In genomic region chr5:146921224-146921623, GRCm38 (mm10) we compare ENCODE assay signal across 13 mouse cellular contexts. TPM values are rescaled to one million over a fixed set of nuclear protein-coding genes. Genes with fewer than 3 reads are reported as not detected.
A peak's percentile ranks its signal among the peaks of the same experiment; 100 is the strongest.
DNase-seq lines count a peak whose midpoint lies in the region; ATAC-seq lines count a peak whose summit lies in the region.
"Had no signal": no experiment of that assay in that cellular context is flagged by ENCODE, and none has a peak within 500 bp of the region (broad histone marks: within the 10 kb centered on the region; RNA-seq: fewer than 3 reads in every experiment).

No protein-coding gene starts in this region.

- H3K9ac ChIP-seq in kidney, embryonic 16.5 days (replicated peaks; ENCODE audit: low read length): no peak overlapping the region
- no peak overlapping the region for H3K9ac ChIP-seq in forebrain, embryonic 15.5 days (replicated peaks)
- no peak overlapping the region for H3K9ac ChIP-seq in hindbrain, embryonic 15.5 days
- H3K9ac ChIP-seq: heart, embryonic 15.5 days; intestine, embryonic 15.5 days had no signal

- H3K27me3 ChIP-seq in kidney, embryonic 16.5 days (ENCODE audit: insufficient read depth, low read length): peaks cover 4% of the 10 kb centered on the region; the same call in 1 of the 2 replicates
- H3K27me3 ChIP-seq in forebrain, embryonic 15.5 days: peaks cover 6% of the 10 kb centered on the region; the same call in 1 of the 2 replicates
- no peaks in the 10 kb centered on the region for H3K27me3 ChIP-seq in hindbrain, embryonic 15.5 days
- H3K27me3 ChIP-seq: heart, embryonic 15.5 days; intestine, embryonic 15.5 days had no signal

- 26% methylated on average over 8 of the region's 8 CpGs for WGBS in kidney, embryonic 16.5 days
- WGBS in forebrain, embryonic 15.5 days: 70% methylated on average over 8 of the region's 8 CpGs
- 39% methylated on average over 8 of the region's 8 CpGs for WGBS in hindbrain, embryonic 15.5 days

- H3K36me3 ChIP-seq in kidney, embryonic 16.5 days (ENCODE audit: insufficient read depth, low read length): no peaks in the 10 kb centered on the region
- H3K36me3 ChIP-seq in forebrain, embryonic 15.5 days: no peaks in the 10 kb centered on the region
- no peaks in the 10 kb centered on the region for H3K36me3 ChIP-seq in hindbrain, embryonic 15.5 days
- H3K36me3 ChIP-seq: heart, embryonic 15.5 days; intestine, embryonic 15.5 days had no signal

- no peak overlapping the region for H3K27ac ChIP-seq in kidney, embryonic 16.5 days (ENCODE audit: low read length)
- H3K27ac ChIP-seq in forebrain, embryonic 15.5 days (replicated peaks): no peak overlapping the region
- H3K27ac ChIP-seq in hindbrain, embryonic 15.5 days (replicated peaks): no peak overlapping the region
- H3K27ac ChIP-seq: heart, embryonic 15.5 days; intestine, embryonic 15.5 days; left cerebral cortex, adult 2 months had no signal

- no peak overlapping the region for H3K4me3 ChIP-seq in kidney, embryonic 16.5 days (ENCODE audit: low read length)
- peak overlapping the region; percentile 32; the same call in 1 of the 2 replicates for H3K4me3 ChIP-seq in forebrain, embryonic 15.5 days
- no peak overlapping the region for H3K4me3 ChIP-seq in hindbrain, embryonic 15.5 days
- H3K4me3 ChIP-seq: erythroblast, embryonic 14.5 days; left cerebral cortex, adult 2 months had no signal

- ATAC-seq in kidney, embryonic 16.5 days (ENCODE audit: low FRiP score, low TSS enrichment): no peak
- ATAC-seq in forebrain, embryonic 15.5 days (replicated peaks): no peak
- ATAC-seq in hindbrain, embryonic 15.5 days (ENCODE audit: low FRiP score, low read depth): no peak
- 0 out of 2 replicates have a peak, but pooled peaks have one; percentile 17 for ATAC-seq in monocyte, adult 5-6 weeks (replicated peaks; ENCODE audit: insufficient number of reproducible peaks, low FRiP score, low TSS enrichment, poor library complexity, severe bottlenecking)

- no peak for DNase-seq in kidney, postnatal 36 days
- DNase-seq in urinary bladder, adult 18-20 months (ENCODE audit: low spot score in 2 of 2): no peak
- no peak for DNase-seq in gastrocnemius, adult 8-10 months (ENCODE audit: low spot score in 2 of 2)
- DNase-seq: adrenal gland, postnatal 14 days; spleen, adult 18-20 months had no signal

- H3K4me1 ChIP-seq in kidney, embryonic 16.5 days (ENCODE audit: insufficient read depth, low read length): peaks cover 16% of the 10 kb centered on the region
- H3K4me1 ChIP-seq in forebrain, embryonic 15.5 days: peaks cover 13% of the 10 kb centered on the region
- peaks cover 11% of the 10 kb centered on the region for H3K4me1 ChIP-seq in hindbrain, embryonic 15.5 days (replicated peaks)

- H3K4me2 ChIP-seq in kidney, embryonic 16.5 days (replicated peaks; ENCODE audit: low read depth, low read length): peak overlapping the region; percentile 64; the same call in 1 of the 2 replicates
- peak overlapping the region; percentile 47; the same call in 1 of the 2 replicates for H3K4me2 ChIP-seq in forebrain, embryonic 15.5 days (replicated peaks)
- peak overlapping the region; percentile 66 for H3K4me2 ChIP-seq in hindbrain, embryonic 15.5 days

- H3K9me3 ChIP-seq in kidney, embryonic 16.5 days (ENCODE audit: low read length): peaks cover 3% of the 10 kb centered on the region; the same call in 1 of the 2 replicates
- no peaks in the 10 kb centered on the region for H3K9me3 ChIP-seq in forebrain, embryonic 15.5 days
- H3K9me3 ChIP-seq in hindbrain, embryonic 15.5 days: no peaks in the 10 kb centered on the region
- H3K9me3 ChIP-seq: heart, embryonic 15.5 days; intestine, embryonic 15.5 days had no signal

RNA-seq across cellular contexts. Expression of gene Gtf3a, which starts 27.2 kb away (rescaled TPM):
- 122 and 128 TPM in 2 replicates for polyA plus RNA-seq in kidney, embryonic 16.5 days (2015; fragmentation: Nextera tagmentation; extraction: Ambion mirVana)
- polyA plus RNA-seq in forebrain, embryonic 15.5 days (2015; fragmentation: Nextera tagmentation; extraction: Ambion mirVana): 123 and 124 TPM in 2 replicates
- polyA plus RNA-seq in hindbrain, embryonic 15.5 days (2015; fragmentation: Nextera tagmentation; extraction: Ambion mirVana): 107 and 112 TPM in 2 replicates
- 86.3 to 99.1 TPM (median 88.2 TPM) in 3 replicates for total RNA-seq in monocyte, adult 5-6 weeks (2017)
- total RNA-seq in gastrocnemius, adult 8-10 months (2022): 10 to 100 TPM; 26.2 to 31.3 (median 28.5) TPM

RNA-seq across cellular contexts. Expression of gene Mtif3, which starts 42.4 kb away (rescaled TPM):
- 23.1 and 26.0 TPM in 2 replicates for polyA plus RNA-seq in kidney, embryonic 16.5 days (2015; fragmentation: Nextera tagmentation; extraction: Ambion mirVana)
- polyA plus RNA-seq in forebrain, embryonic 15.5 days (2015; fragmentation: Nextera tagmentation; extraction: Ambion mirVana): 28.7 and 32.7 TPM in 2 replicates
- 26.7 and 29.0 TPM in 2 replicates for polyA plus RNA-seq in hindbrain, embryonic 15.5 days (2015; fragmentation: Nextera tagmentation; extraction: Ambion mirVana)
- total RNA-seq in monocyte, adult 5-6 weeks (2017): 8.6 to 31.9 TPM (median 11.4 TPM) in 3 replicates
- 10 to 100 TPM; 22.4 to 28.6 (median 23.5) TPM for total RNA-seq in gastrocnemius, adult 8-10 months (2022)
